Mouse (Mus musculus): ENCODE data around the gene Cbx2.

Cbx2 gene

DNA sequence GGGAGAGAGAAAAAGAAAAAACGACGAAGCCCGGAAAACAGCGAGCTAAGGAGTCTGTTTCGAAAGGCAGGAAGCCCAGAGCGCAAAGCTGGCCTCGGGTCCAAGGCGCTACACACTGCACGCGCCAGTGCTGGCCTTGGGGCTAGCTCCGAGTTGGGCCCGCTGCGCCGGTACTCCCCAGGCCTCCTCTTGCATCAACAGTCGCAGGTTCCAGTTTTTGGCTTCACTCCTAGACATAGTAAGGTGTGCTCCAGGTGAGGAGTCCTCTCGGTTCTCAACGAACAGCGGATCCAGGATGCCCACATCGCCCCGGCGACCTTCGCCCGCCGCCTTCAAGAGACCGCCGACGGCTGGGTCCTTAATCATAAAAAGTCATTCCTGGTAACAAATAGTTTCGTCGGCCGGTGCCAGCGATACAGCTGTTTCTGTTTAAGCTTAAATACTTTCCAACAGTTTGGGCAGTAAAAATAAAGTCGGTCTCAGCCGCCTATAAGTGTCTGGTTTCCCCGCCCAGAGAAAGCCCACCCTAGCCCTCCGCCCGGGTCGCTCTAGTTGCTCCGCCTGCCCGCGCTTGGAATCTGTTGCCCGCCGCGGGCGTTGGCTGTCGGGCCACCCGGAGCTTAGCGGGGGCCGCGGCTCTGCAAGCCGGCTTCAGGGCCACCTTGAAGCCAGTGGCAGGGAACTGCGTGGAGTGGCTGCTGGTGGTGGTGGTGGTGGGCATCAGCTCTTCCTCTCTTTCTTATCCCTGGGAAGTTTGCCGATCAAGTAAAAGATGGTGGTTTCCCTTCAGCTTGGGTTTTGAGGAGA, 19.9 kb downstream of the Cbx2 start:
- DNase-seq (ENCODE audit: low spot score), result no peak

DNA sequence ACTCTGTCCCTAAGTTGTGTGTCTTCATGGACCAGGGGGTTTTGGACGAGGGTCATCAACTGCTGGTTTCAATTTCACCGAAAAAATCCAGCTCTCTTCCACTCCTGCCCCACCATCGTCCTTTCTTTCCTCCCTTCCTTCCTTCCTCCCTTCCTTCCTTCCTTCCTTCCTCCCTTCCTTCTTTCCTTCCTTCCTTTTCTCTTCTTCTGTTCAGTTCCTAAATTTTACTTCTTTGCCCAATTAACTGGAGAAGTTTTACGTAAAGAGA, 20.4 kb downstream of the Cbx2 start:
- no peak for DNase-seq (ENCODE audit: low spot score)

DNA sequence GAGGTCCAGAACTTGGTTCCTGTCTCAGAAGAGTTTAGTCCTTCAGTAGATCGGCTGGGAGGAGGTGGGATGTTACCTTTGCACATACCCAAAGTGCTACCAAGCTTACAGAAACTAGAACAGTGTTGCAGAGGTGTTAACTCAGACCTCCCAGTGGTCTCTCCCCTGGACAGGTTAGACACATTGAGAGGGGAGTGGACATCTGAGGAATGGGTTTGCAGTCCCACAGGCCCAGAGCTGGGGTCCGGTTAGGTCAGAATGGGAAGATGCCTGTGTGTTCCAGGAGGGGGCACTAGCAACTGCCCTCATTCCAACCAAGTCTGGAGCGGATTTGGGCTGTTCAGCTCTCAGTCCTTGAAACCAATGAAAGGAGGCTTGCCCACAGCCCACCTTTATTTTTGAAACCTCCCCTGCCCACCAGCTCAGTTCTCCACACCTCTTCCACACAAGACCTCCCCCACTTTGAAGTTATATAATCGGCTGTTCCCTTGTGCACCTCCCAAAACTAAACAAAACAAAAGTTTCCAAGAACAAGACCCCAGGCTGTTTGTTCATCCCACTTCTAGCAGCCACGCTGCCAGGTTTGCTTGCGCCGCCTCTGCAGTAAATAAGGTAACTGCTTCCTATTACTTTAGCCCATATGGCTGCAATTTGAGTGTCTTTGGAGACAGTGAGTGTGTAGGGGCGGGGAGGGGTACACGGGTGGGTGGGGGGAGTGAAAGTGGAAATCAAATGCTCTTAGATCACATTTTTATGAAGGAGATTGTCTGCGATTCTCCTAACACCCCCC, 21.2 kb downstream of the Cbx2 start:
- DNase-seq (ENCODE audit: low spot score), result no peak

DNA sequence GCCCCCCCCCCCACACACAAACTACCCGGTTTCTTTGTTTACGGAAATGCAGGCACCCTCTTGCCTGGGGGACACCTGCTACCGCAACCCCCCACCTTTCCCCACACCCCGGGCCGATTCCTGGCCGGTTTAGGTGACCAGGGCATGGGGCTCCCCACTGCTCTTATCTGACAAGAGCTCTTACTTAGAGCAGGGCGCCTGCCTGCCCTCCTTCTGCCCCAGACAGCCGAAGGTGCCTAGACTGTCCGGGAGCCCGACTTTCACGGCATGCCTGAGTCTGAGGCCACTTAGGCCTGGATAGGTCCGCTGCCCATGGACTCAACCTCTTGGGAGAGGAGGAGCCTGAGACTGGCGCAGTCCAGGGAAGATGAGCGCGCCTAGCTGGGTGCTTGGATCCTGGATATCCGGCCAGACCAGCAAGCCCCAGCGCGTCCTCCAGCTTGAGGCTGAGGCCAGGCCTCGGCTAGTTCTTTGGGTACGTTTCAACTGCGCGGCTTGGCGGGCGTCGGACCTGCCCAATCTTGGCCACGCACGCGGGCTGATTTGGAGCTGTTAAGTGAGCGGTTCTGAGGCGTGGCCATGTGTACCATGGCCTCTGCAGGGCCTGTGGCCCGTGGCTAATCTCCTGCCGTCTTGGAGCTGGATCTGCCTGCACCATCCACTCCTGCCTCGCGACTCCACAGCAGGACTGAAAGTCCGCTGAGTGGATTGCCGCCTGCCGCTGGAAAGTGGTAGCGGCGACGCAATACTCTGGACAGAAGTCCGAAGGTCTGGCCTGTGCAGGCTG, 22.0 kb downstream of the Cbx2 start:
- no peak for DNase-seq (ENCODE audit: low spot score)

DNA sequence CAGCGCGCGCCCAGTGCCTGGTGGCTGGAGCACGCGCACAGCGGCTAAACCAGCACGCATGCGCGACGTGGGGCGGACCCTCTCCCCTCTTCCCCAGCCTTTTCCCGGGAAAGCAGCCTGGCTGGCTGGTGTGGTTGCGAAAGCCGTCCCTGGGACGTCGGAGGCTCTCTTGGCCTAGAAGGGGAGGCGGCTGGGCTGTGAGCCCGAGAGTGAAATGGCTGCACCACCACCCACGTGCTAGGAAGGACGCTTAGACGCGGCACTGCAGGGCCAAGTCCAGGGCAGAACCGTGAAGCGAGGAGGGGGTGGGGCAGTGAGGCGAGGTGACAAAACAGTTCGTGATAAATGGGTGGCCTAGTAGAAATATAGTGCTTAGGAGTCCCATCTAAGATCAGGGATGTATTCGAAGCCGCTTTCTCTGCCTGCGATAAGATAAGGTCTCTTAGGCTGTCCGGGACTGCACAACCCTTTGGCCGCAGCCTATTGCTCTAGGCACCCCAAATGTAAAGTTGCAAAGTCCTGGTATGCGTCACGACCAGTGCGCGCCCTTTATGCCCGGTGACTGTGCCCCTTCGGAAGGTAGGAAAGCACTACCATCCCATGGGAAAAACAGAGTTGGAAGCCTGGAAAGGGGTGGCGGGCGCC, 24.0 kb downstream of the Cbx2 start:
- no peak for DNase-seq (ENCODE audit: low spot score)

DNA sequence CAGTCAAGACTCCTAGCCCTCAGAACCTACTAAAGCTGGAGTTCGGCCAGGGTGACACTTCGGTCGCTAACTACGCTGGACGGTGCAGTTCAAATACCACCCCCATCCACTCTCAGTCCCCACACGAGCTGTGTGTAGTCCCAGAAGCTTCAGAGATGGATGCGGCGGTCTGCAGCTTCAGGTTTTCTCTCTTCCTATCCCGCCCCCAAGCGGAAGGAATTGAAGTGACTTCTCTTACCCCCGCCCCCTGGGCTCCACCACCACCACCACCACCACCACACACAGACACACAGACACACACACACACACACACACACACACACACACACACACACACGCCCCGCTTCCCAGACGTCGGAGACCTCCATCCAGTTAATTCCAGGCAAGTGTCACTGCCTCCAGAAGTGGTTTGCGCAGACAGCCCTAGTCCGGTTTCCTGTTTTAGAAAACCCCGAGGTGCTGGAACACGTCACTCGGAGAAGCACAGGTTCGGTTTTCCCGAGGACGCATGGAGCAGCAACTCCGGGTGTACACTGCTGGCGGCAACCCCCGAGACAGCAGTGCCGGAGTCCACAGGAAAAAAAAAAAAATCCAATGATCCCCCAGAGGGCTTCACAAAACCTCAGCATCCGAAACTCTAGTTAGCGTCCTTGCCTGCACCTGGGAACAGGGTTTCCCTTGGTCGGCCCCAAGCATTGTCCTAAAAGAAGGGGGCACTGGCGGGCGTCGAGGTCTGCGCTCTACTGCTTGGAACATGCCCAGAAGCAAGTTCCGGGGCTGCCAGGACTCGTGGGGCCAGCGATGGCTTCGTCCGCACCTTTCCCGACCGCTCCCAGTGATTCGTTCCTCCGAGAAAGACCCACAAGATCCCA, 24.7 kb downstream of the Cbx2 start:
- peak; percentile 58 for DNase-seq (ENCODE audit: low spot score)

DNA sequence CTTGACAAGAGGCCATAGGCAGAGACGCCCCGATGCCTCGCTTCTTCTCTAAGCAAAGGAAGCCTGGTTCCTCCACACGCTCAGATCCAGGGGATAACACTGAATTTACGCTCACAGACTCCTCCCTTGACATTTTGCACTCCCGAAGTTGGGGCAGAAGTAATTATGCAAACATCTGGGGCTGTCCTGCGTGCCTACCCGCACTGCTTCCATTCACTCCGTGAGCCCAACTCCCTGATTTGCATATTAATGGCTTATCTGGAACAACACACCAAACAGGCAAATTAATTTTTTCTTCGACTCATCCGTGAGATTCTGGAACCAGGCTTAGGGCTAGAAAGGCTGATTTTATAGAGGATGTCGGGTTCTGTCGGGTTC, 25.4 kb downstream of the Cbx2 start:
- no peak for DNase-seq (ENCODE audit: low spot score)

DNA sequence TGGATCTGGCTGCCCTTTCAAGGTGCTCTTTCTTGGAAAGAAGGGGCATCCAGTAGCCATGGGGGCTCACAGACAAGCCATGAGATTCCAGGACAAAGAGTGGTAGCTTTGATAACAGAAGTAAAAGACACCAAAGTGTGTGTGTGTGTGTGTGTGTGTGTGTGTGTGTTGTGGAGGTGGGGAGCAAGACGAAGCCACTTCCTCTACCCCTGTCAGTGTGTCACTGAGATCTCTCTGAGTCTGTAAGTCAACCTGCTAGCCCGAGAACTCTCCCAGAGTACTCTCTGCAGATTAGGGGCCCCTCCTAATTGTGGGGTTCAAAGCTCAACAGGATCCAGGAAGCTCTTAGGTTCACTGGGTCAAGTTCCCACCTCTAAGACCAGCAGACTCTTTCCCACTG, 27.6 kb downstream of the Cbx2 start:
- DNase-seq (ENCODE audit: low spot score), result peak; percentile 65

DNA sequence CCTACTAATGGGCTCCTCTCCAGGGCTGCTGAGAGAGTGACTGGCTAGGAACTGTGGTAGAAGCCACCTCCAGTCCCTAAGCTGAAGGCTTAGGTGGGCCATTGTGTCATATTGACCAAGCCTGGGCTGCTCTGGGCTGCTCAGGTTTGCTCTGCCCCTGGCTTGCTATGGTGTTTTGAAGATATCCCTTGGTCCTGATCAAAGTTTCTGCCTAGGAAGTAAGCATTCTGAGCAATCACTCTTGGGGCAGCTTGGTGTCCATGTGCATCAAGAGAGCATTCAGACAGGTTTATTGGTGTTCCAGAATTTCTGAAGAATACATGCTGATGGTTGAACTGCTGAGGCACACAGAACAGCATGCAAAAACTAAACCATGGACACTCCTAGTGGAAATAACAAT, 28.7 kb downstream of the Cbx2 start:
- DNase-seq (ENCODE audit: low spot score), result no peak

DNA sequence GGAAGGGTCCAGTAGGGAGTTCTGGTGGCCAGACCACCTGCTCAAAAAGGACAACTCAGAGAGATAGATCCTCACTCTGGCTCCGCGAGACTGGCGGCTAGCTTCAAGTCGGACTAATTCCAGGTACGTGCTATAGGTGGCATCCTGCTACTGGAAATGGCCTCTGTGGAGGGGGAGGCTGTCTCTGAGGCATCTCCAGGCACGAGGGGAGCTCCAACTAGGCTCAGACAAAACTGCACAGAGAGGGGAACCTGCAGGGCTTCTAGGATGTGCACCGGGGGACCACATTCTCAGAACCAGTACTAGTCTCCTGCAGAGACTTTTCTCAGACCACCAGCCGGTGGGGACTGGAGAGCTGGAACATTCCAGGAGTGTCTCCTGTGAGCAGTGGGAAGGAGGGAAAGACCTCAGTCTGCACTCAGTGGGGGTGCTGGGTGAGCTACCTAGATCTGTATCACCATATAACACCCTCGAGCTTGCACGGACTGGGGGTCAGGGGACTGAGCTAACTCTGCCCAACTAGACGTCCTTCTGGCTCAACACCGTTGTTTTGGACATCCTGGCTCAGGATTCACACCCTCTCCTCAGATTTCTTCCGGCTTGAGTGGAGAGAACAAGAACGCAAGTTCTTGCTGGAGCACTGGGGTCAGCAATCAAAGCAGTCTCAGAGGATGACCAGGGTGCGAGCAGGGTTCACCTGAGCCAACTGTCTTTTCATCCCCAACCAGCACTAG, 29.3 kb downstream of the Cbx2 start:
- peak; percentile 74 for DNase-seq (ENCODE audit: low spot score)

DNA sequence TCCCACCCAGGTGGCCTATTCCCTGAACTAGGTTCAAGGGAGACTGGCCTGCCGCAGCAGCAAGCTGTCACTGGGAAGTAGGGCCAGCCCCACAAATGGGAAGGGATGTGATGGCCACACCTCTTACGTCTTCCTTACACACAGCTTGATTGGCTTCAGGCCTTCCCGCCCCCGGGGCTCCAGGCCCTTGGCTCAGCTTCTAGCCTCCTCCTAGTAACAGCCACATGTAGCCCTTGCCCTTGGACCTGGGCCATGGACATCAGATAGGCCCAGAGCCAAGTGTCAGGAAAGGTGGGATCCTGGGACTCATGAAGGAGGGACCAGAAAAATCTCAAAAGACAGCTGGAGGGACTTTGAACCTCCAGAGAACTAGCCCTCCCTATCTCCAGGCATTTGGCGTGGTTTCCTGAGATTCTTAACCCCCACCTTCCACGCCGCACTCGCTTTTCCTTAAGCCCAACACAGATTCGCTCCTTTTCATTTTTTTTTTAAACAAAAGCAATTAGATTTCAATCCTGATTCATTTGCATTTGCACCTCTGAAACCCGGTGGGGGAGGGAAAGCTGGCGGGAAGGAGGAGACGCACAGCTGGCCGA, 30.0 kb downstream of the Cbx2 start:
- no peak for DNase-seq (ENCODE audit: low spot score)

DNA sequence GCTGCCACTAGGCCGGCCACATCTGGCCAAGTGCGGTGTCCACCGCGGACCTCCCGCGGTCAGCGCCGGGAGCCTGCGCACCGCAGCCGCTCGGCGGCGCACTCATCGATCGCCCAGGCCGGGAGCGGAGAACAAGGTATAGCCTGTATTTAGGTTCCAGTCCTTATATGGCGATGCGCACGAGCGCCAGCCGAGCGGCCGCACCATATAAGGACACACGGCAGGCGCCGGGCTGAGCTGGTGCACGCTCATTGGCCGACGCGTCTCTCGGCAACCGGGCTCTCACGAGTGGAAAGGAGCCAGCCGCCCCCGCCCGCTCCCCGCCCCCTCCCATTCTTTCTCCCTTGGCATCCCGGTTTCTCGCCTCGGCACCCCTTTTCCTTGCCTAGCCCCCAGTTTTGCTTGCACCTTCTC, 30.5 kb downstream of the Cbx2 start:
- DNase-seq (ENCODE audit: low spot score), result peak; percentile 86

DNA sequence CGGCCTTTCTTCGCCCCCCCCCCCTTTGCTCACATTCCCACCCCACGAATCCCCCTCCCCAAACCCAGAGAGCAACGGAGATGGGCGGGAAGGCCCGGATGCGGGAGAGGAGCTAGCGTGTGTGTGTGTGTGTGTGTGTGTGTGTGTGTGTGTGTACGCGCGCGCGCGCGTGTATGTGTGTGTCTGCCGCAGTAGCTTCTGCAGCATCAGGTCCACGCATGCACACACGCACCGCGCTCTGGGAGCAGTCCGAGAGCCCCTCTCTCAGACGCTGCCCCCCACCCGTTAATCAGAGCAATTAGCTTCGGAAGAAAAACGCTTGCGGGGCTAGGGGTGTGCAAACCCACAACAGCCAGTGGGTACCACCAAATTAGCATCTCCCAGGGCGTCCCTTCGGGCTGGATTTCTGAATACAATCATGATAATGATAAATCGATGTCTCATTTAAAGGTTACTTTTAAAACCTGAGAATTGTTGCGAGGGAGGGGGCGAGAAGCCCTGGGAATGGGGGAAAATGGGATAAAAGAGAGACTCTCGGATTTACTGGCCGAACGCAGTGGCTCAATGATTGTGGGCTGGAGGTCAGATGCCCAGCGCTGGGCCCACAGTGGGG, 31.1 kb downstream of the Cbx2 start:
- DNase-seq (ENCODE audit: low spot score), result peak; percentile 48

DNA sequence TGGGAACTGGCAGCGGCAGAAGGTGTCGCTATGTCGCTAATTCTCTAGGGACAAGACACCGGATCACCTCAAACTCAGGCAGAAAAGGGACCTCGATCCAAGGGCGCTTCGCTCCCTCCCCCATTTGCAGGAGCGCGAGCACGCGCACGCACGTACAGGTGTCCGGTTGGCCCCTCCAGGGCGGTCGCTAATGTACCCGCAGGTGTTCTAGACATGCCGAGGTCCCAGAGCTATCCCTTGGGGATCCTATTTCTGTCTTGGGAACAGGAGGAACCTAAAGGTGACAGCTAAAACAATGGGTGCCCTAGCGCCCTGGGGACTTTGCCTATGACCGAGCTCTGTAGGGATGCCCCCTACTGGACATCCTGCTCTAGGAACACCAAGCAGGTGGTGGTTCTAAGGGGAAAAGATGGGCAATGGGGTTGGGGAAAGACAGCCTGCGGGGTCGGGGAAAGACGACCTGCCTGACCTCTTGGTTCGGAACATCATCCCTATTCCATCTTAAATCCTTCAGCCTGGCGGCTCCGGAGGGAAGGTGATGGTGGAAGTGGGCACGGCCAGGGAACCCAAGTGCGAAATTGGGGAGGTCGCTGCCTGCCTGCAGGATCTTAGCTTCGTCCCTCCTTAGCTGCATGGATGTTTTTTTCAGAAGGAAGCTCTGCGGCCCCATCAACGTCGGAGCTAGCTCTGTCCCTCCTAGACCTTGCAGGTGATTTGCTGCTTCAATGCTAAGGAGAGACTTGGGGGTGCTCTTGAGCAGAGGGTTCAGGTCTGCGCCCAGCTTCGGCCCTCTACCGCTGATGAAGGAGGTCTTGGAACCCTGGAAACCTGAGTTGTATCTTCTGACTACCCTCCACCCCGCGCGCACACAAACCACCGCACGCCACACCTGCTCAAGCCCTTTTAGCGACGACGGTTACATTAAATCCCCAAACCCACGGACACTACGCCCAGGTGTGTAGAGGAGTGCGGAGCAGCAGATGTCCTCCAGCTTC, 31.9 kb downstream of the Cbx2 start:
- DNase-seq (ENCODE audit: low spot score), result peak; percentile 54

DNA sequence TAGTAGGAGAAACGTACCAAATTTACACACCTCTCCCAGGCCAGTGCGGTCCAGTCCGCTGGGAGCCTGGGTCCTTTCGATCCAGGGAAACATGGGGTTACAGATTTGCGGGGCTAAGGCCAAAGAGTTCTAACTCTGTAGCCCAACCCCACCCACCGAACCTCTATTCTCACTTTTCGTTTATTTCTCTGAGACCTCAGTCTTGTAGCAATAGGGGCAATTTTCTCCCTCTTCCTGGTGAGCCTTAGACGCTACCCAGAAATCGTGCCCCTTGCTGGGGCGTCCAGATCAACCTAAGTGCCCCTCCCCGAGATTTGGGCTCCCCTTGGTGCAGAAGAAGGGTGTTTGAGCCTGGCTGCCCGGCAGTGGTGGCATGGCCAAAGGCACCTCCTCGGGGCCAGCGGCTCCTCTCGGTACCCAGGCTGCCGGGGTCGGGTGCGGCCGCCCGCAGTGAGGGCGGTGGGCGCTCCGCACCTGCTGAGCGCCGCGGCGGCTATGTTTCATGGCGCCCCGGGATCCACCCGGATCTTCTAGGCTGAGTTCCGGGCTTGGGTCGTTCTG, 32.9 kb downstream of the Cbx2 start:
- DNase-seq (ENCODE audit: low spot score), result no peak

DNA sequence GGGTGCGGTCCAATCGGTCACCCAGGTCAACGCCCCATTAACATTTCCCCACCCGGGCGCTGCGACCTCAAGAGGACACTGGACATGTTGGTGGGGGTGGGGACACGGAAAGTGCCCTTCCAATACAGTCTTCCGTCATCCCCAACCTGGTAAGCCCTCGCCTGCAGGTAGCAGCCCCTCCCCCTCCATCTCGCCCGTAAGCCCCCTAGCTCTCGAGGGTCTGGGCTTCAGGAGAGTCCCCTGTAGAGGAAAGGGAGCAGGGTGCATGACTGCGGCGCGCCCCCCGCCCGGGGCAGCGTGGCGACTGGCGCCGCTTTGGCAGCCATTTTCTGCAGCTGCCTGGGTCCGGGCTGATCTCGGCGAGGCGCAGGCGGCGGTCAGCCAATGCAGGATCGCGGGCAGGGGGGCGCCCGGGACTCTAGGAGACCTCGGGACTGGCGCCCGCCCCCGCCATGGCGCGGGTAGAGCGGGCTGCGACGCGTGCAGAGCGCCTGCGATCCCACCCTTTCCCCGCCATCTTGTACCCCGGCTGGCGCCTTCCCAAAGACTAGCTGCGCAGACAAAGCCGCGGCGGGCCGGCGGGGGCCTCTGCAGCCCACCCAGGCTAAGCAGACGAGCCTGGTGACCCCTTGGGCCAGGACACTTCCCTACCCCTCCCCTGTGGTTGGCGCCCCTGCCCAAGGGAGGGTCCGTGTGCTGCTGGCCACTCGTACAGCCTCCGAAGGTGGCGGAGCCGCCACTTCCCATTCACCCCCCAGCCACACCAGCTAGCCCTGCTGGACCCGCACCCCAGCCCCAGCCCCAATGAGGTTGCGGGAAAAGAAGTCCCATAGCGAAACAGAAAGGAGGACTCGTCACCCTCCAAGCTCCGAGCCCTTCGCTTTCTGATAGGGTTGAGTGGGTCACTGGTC, 33.8 kb downstream of the Cbx2 start:
- peak; percentile 50 for DNase-seq (ENCODE audit: low spot score)

DNA sequence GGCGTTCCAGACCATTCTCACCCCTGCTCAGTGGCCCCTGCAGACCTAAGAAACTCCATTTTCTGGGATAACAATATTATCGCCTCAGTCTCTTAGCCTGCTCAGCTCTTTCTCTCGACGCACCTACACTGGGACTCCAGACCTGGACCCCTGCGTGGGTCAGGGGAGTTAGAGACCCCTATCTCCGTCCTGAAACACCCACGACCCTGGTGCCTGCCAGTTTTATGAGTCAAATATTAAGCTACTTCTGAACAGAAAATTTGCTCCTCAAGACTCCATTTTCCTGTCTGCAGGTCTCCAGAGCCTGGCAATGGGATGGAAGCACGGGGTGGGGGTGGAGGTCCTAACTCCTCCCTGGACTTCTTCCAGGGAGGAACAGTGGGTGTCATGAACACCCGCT, 34.5 kb downstream of the Cbx2 start:
- no peak for DNase-seq (ENCODE audit: low spot score)

Measured in T-cell, adult 2 months (primary cell).